Mouse (Mus musculus) MEL (cell line): ENCODE data around the gene Mfsd2b. TPM values are rescaled to one million over a fixed set of nuclear protein-coding genes. Genes with fewer than 3 reads are reported as not detected.

ENCODE experiments used
- DNase-seq: peaks from one replicate; pipeline ENCODE4 v3.0.0; 2011; ENCODE audit warnings: low read depth, low spot score
- H3K27ac ChIP-seq: 2 replicates; pipeline ENCODE4 v1.5.1; 2012; ENCODE audit warnings: low read depth, mild to moderate bottlenecking, control low read depth, low read length, moderate library complexity; ENCODE audit not compliant: control insufficient read depth
- H3K27me3 ChIP-seq, 2 experiments: fragments of 150-350 bp in 1 of 2; sonication (generic) in 1 of 2; 2 replicates each; pipeline ENCODE4 v1.6.1; 2012; ENCODE audit warnings: low read length in 2 of 2, mild to moderate bottlenecking in 2 of 2, improper control_type of control experiment in 1 of 2, moderate library complexity in 1 of 2; ENCODE audit not compliant: insufficient read depth in 2 of 2, control insufficient read depth in 1 of 2
- H3K36me3 ChIP-seq, 2 experiments: 2 replicates each; pipeline ENCODE4 v1.6.1; 2012 to 2014; ENCODE audit warnings: low read length in 2 of 2, improper control_type of control experiment in 1 of 2, inconsistent platforms in 1 of 2, mild to moderate bottlenecking in 1 of 2; ENCODE audit not compliant: insufficient read depth in 2 of 2, control insufficient read depth in 1 of 2
- H3K4me1 ChIP-seq, 2 experiments: fragments of 150-350 bp in 1 of 2; sonication (generic) in 1 of 2; 2 replicates each; pipeline ENCODE4 v1.6.1; 2012; ENCODE audit warnings: low read length in 2 of 2, improper control_type of control experiment in 1 of 2, mild to moderate bottlenecking in 1 of 2; ENCODE audit not compliant: insufficient read depth in 2 of 2, control insufficient read depth in 1 of 2
- H3K4me3 ChIP-seq, 2 experiments: fragments of 150-350 bp in 1 of 2; sonication (generic) in 1 of 2; 2 replicates each; pipeline ENCODE4 v1.5.1; 2012; ENCODE audit warnings: low read depth in 2 of 2, low read length in 2 of 2, mild to moderate bottlenecking in 2 of 2, moderate library complexity in 2 of 2, control low read depth in 1 of 2, improper control_type of control experiment in 1 of 2; ENCODE audit not compliant: control insufficient read depth in 1 of 2, insufficient read depth in 1 of 2
- H3K79me2 ChIP-seq: 2 replicates; pipeline ENCODE4 v1.6.1; 2012; ENCODE audit warnings: mild to moderate bottlenecking, low read length, moderate library complexity; ENCODE audit not compliant: control insufficient read depth, poor library complexity, insufficient read depth
- H3K9ac ChIP-seq: 2 replicates; pipeline ENCODE4 v1.6.1; 2012; ENCODE audit warnings: low read depth, mild to moderate bottlenecking, control low read depth, low read length, moderate library complexity; ENCODE audit not compliant: control insufficient read depth, poor library complexity, severe bottlenecking
- H3K9me3 ChIP-seq: fragments of 150-350 bp; sonication (generic); replicated peaks from 2 replicates; pipeline ENCODE4 v1.6.1; 2012; ENCODE audit warnings: mild to moderate bottlenecking, low read length, improper control_type of control experiment, moderate library complexity; ENCODE audit not compliant: insufficient read depth
- CHD2 ChIP-seq: IDR thresholded peaks from 2 replicates; pipeline ENCODE4 v1.6.1; 2011; ENCODE audit warnings: low read length, improper control_type of control experiment
- CTCF ChIP-seq, 3 experiments: IDR thresholded peaks in 2 of 3; conservative IDR thresholded peaks in 1 of 3; 2 replicates each; pipeline ENCODE4 v1.5.1; 2011 to 2012; ENCODE audit warnings: low read length in 3 of 3, low read depth in 2 of 3, mild to moderate bottlenecking in 2 of 3, improper control_type of control experiment in 1 of 3, inconsistent platforms in 1 of 3, mixed read lengths in 1 of 3, moderate library complexity in 1 of 3; ENCODE audit not compliant: control insufficient read depth in 1 of 3, insufficient read depth in 1 of 3, poor library complexity in 1 of 3, severe bottlenecking in 1 of 3
- E2F4 ChIP-seq: IDR thresholded peaks from 2 replicates; pipeline ENCODE4 v1.6.1; 2011; ENCODE audit warnings: low read depth, low read length, improper control_type of control experiment, borderline replicate concordance
- KAT2A ChIP-seq: conservative IDR thresholded peaks from 2 replicates; pipeline ENCODE4 v1.6.1; 2012; ENCODE audit warnings: low read depth, low read length, improper control_type of control experiment, inconsistent platforms
- MAZ ChIP-seq: IDR thresholded peaks from 2 replicates; pipeline ENCODE4 v1.6.1; 2012; ENCODE audit warnings: low read depth, mild to moderate bottlenecking, inconsistent platforms, low read length, improper control_type of control experiment
- MXI1 ChIP-seq: IDR thresholded peaks from 2 replicates; pipeline ENCODE4 v1.6.1; 2011; ENCODE audit warnings: mild to moderate bottlenecking, low read depth, low read length, improper control_type of control experiment
- MYC ChIP-seq: IDR thresholded peaks from 2 replicates; pipeline ENCODE4 v1.6.1; 2011; ENCODE audit warnings: low read depth, mild to moderate bottlenecking, low read length, improper control_type of control experiment, moderate library complexity
- NRF1 ChIP-seq: IDR thresholded peaks from 2 replicates; pipeline ENCODE4 v1.6.1; 2014; ENCODE audit warnings: low read depth, mild to moderate bottlenecking, inconsistent platforms, low read length, improper control_type of control experiment, moderate library complexity; ENCODE audit not compliant: poor library complexity, insufficient read depth, severe bottlenecking
- POLR2AphosphoS5 ChIP-seq: IDR thresholded peaks from 2 replicates; pipeline ENCODE4 v1.6.1; 2012; ENCODE audit warnings: low read depth, borderline replicate concordance, mild to moderate bottlenecking, inconsistent platforms, low read length, moderate library complexity, mixed read lengths
- RAD21 ChIP-seq: IDR thresholded peaks from 2 replicates; pipeline ENCODE4 v1.6.1; 2011; ENCODE audit warnings: mild to moderate bottlenecking, low read depth, low read length, improper control_type of control experiment
- SIN3A ChIP-seq: IDR thresholded peaks from 2 replicates; pipeline ENCODE4 v1.6.1; 2012; ENCODE audit warnings: low read length, improper control_type of control experiment, inconsistent platforms
- TCF12 ChIP-seq: IDR thresholded peaks from 2 replicates; pipeline ENCODE4 v1.6.1; 2014; ENCODE audit warnings: low read depth, mild to moderate bottlenecking, inconsistent platforms, low read length, improper control_type of control experiment, moderate library complexity
- UBTF ChIP-seq: IDR thresholded peaks from 2 replicates; pipeline ENCODE4 v1.6.1; 2012; ENCODE audit warnings: low read depth, mild to moderate bottlenecking, inconsistent platforms, low read length, improper control_type of control experiment, moderate library complexity, borderline replicate concordance; ENCODE audit not compliant: insufficient read depth
- ZC3H11A ChIP-seq: IDR thresholded peaks from 2 replicates; pipeline ENCODE4 v1.6.1; 2012; ENCODE audit warnings: low read depth, mild to moderate bottlenecking, inconsistent platforms, low read length, improper control_type of control experiment
- polyA plus RNA-seq, 2 experiments: library from polyadenylated mRNA; stranded (reverse) in 1 of 2; unstranded in 1 of 2; fragments of >175 nt in 1 of 2; fragments of >200 nt in 1 of 2; gene quantifications; 2 replicates each; pipeline versions ENCODE4 v1.2.1 to v1.2.4; 2012; ENCODE audit warnings: low replicate concordance in 2 of 2, low read depth in 1 of 2; ENCODE audit not compliant: insufficient read length in 2 of 2, insufficient read depth in 1 of 2, missing spikeins in 1 of 2
- total RNA-seq: library from RNA; depleted of rRNA; stranded (reverse); fragments of 300-350 nt; gene quantifications from 2 replicates; pipeline ENCODE4 v1.2.3, GENCODE M21; 2012

The Mfsd2b gene
- total and polyA plus RNA-seq, 3 experiments = 31.9 to 117 TPM; not detected in 1

DNA sequence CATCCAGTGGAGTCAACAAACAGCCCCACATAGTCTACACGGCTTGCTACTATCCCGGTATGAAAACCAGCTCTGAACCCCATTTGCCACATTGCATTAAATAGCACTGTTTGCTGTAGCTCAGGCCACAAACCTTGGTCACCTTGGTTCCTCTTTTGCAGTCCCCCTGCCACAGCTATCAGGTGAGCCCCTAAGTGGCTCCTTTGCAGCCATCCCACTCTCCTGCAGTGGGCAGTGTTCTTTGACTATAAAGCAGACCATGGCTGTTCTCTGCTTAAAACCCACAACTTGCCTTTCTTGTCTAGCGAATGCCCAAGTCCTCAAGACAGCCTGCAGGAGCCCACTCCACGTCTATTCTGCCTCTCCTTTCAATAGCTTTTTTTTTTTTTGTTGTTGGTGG is 1.9 kb downstream of the Mfsd2b start:
- no peaks in the 10 kb centered on the region for H3K27me3 ChIP-seq
- TF ChIP-seq RAD21 (no peak), NRF1 (no peak), CTCF (IDR thresholded peaks at IDR 0.05 in 2 of 3, conservative IDR thresholded peaks at IDR 0.05 in 1 of 3; ENCODE audit: control insufficient read depth in 1 of 3, insufficient read depth in 1 of 3, low read depth in 2 of 3, low read length in 3 of 3, poor library complexity in 1 of 3, severe bottlenecking in 1 of 3) (peak in 2 of 3 experiments; percentile 20 to 22; a peak in 4 of 6 replicates), E2F4 (no peak)
- TF ChIP-seq, all 39 proteins: peak for 1
- Histone ChIP-seq H3K4me3 (peak overlapping the region; percentile 13; a peak in 2 of 4 replicates), H3K9me3 (no peaks in the 10 kb centered on the region), H3K36me3 (peaks cover 3 to 24% of the 10 kb centered on the region in 2 experiments; a peak in 3 of 4 replicates), H3K9ac (peak overlapping the region; percentile 19), H3K4me1 (peaks cover 16 to 34% of the 10 kb centered on the region in 2 experiments), H3K79me2 (peaks cover 5% of the 10 kb centered on the region), H3K27ac (peak overlapping the region; percentile 79)
- peak; percentile 55 for DNase-seq

GRCm38 (mm10) chr12:4871260-4871659 is 2.9 kb downstream of the Mfsd2b start:
- Histone ChIP-seq H3K4me3 (no peak overlapping the region), H3K27ac (no peak overlapping the region), H3K27me3 (no peaks in the 10 kb centered on the region), H3K9me3 (no peaks in the 10 kb centered on the region), H3K9ac (no peak overlapping the region), H3K79me2 (peaks cover 5% of the 10 kb centered on the region), H3K4me1 (peaks cover 16 to 34% of the 10 kb centered on the region in 2 experiments), H3K36me3 (peaks cover 3 to 24% of the 10 kb centered on the region in 2 experiments; a peak in 3 of 4 replicates)
- TF ChIP-seq ZC3H11A (no peak), POLR2AphosphoS5 (no peak), NRF1 (no peak), KAT2A (no peak), MAZ (no peak), MXI1 (no peak), SIN3A (no peak), MYC (no peak)
- no peak for DNase-seq

- Histone ChIP-seq H3K9me3 (no peaks in the 10 kb centered on the region), H3K27me3 (no peaks in the 10 kb centered on the region), H3K9ac (no peak overlapping the region), H3K27ac (no peak overlapping the region)
- TF ChIP-seq UBTF (no peak), MYC (no peak), E2F4 (no peak), TCF12 (no peak), CHD2 (no peak), KAT2A (no peak)
- TF ChIP-seq, all 39 proteins: peak for 0
- Histone ChIP-seq H3K79me2 (peaks cover 4% of the 10 kb centered on the region), H3K4me1 (peaks cover 9 to 17% of the 10 kb centered on the region in 2 experiments; a peak in 3 of 4 replicates), H3K36me3 (peaks cover 7 to 8% of the 10 kb centered on the region in 2 experiments; a peak in 3 of 4 replicates), H3K4me3 (no peak overlapping the region)
- DNase-seq = no peak
These were observed 5.2 kb downstream of the Mfsd2b start for GRCm38 (mm10) chr12:4868924-4869323.
